Mouse (Mus musculus) spleen, adult 12 weeks (tissue): ENCODE data around the gene Olfr463.
"Not testable (repeated sequence)": the region's sequence is repeated elsewhere in the genome, so short reads cannot be mapped to it uniquely, and the experiment has no call there.

ENCODE experiments used
- DNase-seq: peaks from one replicate; pipeline ENCODE4 v3.0.0; 2022; ENCODE audit warnings: low spot score

Gene Olfr463

GRCm38 (mm10) chr11:87897287-87897686, at the start of gene Olfr463:
Gene Olfr463 (minus strand): TSS chr11:87897387.
- no peak for DNase-seq

- no peak for DNase-seq
Measured at GRCm38 (mm10) chr11:87935467-87935866, 38.3 kb upstream of the Olfr463 start.

- no peak for DNase-seq
Measured at GRCm38 (mm10) chr11:87933731-87934130, 36.5 kb upstream of the Olfr463 start.

GRCm38 (mm10) chr11:87930348-87930747, 33.2 kb upstream of the Olfr463 start:
- DNase-seq, result no peak

- DNase-seq, result no peak
Measured at GRCm38 (mm10) chr11:87920966-87921365, 23.8 kb upstream of the Olfr463 start, which contains the start of gene Olfr464. Gene Olfr464 (minus strand): TSS chr11:87920967.

GRCm38 (mm10) chr11:87920301-87920700, 23.1 kb upstream of the Olfr463 start:
- DNase-seq, result no peak

GRCm38 (mm10) chr11:87916005-87916404, 18.8 kb upstream of the Olfr463 start:
- DNase-seq, result no peak

GRCm38 (mm10) chr11:87904331-87904730, 7.1 kb upstream of the Olfr463 start:
- DNase-seq, result no peak

- no peak for DNase-seq
Measured at GRCm38 (mm10) chr11:87892168-87892567, 5.0 kb downstream of the Olfr463 start, which contains the start of gene Olfr462. Gene Olfr462 (minus strand): TSS chr11:87892268.

- no peak for DNase-seq
Measured at GRCm38 (mm10) chr11:87884856-87885255, 12.3 kb downstream of the Olfr463 start.

- no peak for DNase-seq
Measured at GRCm38 (mm10) chr11:87883493-87883892, 13.7 kb downstream of the Olfr463 start.

- no peak for DNase-seq
Measured at GRCm38 (mm10) chr11:87881714-87882113, 15.5 kb downstream of the Olfr463 start.

GRCm38 (mm10) chr11:87879826-87880225, 17.4 kb downstream of the Olfr463 start:
- DNase-seq, result no peak

- DNase-seq, result no peak
Measured at GRCm38 (mm10) chr11:87875436-87875835, 21.8 kb downstream of the Olfr463 start, which contains the start of gene Epx. Gene Epx (minus strand): TSS chr11:87875536.

- no peak for DNase-seq
Measured at GRCm38 (mm10) chr11:87871766-87872165, 25.4 kb downstream of the Olfr463 start.

GRCm38 (mm10) chr11:87870096-87870495, 27.1 kb downstream of the Olfr463 start:
- no peak for DNase-seq

- not testable (repeated sequence) for DNase-seq
Measured at GRCm38 (mm10) chr11:87866891-87867290, 30.3 kb downstream of the Olfr463 start.

GRCm38 (mm10) chr11:87862805-87863204, 34.4 kb downstream of the Olfr463 start:
- no peak for DNase-seq

GRCm38 (mm10) chr11:87860426-87860825, 36.8 kb downstream of the Olfr463 start:
- DNase-seq, result no peak

GRCm38 (mm10) chr11:87859273-87859672, 37.9 kb downstream of the Olfr463 start:
- DNase-seq, result no peak

- no peak for DNase-seq
Measured at GRCm38 (mm10) chr11:87854550-87854949, 42.6 kb downstream of the Olfr463 start.

GRCm38 (mm10) chr11:87853597-87853954, 43.6 kb downstream of the Olfr463 start:
- no peak for DNase-seq

GRCm38 (mm10) chr11:87852690-87853596, 44.2 kb downstream of the Olfr463 start, which contains the start of gene Mks1:
Gene Mks1 (plus strand): TSS chr11:87853215.
- DNase-seq, result peak; percentile 70
